Mouse (Mus musculus) testis, postnatal 14 days (tissue): ENCODE results near the gene Zic2.

Source experiments
- DNase-seq: peaks from one replicate; pipeline ENCODE4 v3.0.0; 2021; ENCODE audit warnings: low spot score

The Zic2 gene

GRCm38 (mm10) chr14:122509058-122509457 lies 33.8 kb downstream of the Zic2 start:
- no peak for DNase-seq

GRCm38 (mm10) chr14:122511519-122511918 lies 36.3 kb downstream of the Zic2 start:
- no peak for DNase-seq

DNA sequence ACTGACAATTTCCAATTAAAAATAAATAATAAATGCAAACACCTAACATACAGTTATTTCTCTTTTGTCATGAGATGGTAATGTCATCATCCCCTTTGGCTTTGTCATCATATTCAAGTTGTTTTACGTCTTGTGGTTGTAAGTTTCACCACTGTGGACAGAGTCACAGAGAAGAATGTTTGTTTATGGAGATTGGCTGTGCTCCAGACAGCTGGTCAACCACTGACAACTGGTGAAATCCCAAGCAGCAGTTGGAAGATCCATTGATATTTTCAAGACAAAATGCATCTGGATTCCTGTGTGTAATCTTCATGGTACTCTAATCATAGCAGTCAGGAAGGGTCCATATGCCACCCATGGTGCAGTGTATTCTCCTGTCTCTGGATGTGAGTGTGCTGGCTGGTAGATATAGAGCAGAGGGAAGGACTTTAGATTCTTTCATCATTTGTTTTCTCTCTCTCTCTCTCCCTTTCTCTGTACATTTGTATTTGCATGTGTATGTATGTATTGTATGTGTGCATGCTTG lies 38.3 kb downstream of the Zic2 start:
- DNase-seq, result no peak

GRCm38 (mm10) chr14:122528475-122528874 lies 53.2 kb downstream of the Zic2 start:
- DNase-seq, result no peak
